Mouse (Mus musculus): Measurements from ENCODE around the gene Myof.
A peak's percentile ranks its signal among the peaks of the same experiment; 100 is the strongest.

The Myof gene

DNA sequence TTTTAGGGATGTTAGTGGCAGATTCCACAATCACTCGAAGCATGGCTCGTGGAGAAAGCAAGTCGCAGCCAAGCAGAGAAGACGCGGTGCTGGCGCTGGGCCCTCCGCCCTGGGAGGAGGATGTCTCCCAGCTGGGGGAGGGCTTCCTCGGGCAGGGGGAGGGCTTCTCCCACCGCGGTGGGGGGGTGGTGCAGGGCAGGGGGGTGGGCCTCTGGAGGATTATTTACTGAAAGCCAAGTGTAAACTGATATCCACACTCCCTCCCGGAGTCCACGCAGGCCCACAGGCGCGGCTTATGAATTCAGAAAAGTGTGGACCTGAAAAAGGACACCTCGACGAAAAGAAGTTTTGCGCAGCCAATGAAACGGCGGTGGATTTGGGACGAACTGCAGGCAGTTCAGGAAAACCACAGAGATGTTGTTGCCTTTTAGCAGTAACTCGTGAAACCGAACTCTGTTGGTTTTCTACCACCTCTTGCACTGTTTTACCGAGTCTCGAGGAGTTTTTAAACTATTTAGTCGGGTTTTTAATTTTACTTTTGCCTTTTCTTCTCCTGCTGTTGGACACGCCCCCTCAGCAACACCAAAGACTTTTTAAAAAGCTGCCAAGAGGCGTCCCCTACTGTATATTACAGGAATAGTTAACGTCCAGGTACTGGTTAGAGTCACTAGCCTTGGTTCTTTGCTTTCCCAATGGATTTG is at the start of gene Myof:
TSS of gene Myof (minus strand) at position 297 of the 701 bp plus-strand sequence.
- DNase-seq (ENCODE audit: low spot score in 2 of 2), result peak in 1 of 2 experiments; percentile 31

DNA sequence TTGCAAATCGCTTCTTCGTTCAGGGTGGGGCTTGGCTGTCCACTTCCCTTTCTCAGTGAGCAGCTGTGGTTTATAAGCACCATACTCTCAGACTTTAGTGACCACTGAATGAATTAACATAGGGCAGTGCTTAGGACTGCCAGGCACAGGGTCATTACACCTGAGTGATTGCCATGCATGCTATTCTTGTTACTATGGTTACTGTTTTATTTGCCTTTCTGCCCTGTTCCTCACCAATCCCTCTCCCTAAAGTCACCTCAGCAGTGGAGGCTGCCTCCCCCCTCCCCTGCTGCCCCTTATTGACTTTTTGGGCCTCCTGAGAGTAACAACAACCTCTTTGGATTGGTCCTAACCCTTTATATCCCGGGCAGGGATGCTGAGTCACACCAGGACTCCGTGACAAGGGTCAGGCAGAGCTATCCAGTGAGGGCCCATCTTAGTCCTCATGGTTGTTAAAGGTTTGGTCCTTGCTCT is 48.2 kb upstream of the Myof start:
- no peak for DNase-seq (ENCODE audit: low spot score in 2 of 2)

DNA sequence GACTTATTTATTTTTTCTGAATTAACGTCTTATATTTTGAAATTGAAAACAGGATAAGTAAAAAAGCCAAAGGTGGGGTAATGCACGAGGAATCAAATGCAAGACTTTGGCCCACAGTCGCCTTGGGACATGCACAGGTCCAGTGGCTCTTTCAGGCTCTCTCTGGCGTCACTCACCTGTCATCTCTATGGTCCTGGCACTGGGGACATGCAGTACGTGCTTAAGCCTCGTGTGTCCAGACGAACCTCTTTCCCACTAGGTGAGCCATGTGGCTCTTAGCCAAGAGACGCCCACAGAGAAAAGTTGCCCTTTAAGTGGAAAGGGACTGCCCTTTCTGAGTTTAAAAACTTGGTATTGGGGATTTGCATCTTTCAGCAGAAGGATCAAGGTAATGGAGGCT is 46.0 kb upstream of the Myof start:
- DNase-seq (ENCODE audit: low spot score in 2 of 2), result no peak

DNA sequence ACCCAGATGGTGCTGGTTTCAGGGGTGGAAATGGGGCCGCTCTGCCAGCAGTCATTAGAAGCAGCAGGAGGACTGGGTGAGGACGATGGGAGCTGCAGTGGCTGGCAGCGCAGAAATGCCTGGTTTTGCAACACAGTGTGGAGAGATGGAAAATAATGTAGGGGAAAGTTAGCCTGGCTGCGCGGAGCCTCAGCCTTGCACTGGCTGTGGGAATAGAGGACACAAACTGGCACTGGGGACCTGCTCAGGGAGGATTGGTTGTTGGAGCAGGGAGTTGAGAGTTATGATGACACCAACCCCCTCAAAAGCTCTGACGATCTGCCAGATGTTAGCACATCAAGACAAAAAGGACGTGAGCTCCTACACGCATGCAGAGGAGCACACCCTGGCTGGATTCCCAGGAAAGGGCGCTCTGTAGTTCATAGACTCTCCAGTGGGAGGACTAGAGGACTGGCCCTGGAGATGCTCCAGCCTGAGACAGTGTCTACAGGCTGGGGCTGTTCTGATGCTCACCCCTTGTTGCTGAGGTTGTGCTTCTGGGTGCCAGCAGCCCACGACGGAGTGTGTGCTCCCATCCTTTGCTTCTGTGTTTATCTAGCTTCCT is 43.7 kb upstream of the Myof start:
- no peak for DNase-seq (ENCODE audit: low spot score in 2 of 2)

DNA sequence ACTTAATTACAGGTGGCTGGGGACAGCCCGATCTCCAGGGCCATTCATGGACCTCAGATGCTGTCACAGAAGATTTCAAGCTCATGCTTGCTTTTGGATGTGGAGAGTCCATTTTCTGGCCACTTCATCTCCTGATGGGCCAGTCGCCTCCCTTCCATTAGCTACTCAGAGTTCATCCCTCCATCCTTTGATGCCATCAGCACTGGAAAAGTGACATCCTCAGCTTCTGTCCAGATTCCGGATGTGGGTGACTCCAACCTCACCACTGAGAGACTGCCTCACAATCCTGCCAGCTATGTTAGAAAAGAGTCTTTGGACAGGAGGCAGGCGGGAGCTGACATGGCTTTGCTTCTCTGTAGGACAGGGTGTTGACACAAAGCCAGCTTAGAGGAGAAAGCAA is 42.5 kb upstream of the Myof start:
- DNase-seq (ENCODE audit: low spot score in 2 of 2), result no peak

DNA sequence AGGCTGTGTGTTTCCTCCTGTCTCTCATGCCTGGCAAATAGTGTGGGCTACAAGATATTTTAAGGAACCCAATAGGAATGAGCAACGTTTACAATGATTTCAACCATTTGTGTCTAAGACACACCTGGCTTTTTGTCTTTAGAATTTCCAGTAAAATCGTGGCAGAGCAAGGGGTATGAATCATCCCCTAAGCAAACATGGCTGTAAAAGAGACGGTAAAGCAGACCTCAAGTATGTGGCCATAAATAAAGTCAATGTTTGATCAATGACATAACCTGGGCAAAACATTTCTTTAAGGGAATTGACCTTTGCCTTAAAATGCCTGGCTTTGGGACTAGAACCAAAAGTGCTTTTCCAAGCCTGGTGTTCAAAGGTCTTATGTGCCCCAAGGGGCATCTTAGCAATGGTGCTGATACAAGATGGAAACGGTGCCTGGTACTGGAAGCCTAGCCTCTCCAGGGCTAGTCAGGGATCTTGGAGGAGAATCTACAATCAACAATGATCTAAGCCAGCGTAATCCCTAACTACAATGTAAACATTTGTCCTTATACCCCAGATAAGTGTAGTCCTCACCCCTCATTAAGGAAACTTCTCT is 39.7 kb upstream of the Myof start:
- DNase-seq (ENCODE audit: low spot score in 2 of 2), result no peak

DNA sequence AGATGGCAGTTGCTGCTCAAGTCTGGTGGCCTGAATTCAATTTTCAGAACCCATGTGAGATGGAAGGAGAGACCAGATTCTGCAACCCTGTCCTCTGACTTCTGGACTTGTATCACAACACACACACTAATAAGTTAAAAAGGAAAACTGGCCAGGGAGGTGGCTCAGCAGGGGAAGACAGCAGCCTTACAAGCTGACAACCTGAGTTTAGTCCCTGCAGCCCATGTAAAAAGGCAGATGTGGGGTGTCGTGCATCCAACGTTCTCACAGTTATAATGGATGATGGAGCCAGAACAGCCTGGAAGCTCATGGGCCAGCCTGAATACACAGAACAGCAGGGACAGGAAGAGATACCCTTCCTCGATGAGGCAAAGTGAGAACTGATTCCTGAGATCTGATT is 38.0 kb upstream of the Myof start:
- DNase-seq (ENCODE audit: low spot score in 2 of 2), result no peak

DNA sequence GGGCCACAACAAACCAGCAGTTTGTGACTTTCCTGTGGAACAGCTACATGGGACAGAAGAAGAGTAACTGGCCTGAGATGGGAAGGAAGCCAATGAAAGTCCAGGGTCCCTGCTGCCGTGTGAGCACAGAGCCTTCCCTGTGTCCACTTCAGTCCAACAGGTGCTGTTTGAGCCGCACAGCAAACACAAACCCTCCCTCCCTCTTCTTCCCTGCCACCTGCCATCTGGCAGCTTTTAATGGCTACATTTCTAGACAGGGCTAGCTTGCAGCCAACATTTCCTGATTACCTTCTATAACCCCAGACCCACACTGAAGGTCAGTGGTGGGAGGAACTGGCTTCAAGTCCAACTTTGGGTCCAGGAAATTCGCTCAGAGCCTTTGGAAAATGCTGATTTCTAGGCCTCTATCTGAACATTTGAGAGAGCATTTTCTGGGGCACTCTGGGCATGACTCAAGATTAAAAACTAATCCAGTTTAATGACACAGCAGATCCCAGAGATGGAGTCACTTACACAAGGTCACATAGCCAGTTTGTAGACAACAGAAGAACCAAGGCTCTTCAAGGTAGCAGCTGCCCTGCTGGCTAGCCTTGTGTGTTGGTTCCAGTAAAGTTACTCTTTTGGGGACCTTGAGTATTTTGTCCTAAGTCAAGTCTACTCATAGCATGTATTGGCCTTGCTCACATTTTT is 34.6 kb upstream of the Myof start:
- DNase-seq (ENCODE audit: low spot score in 2 of 2), result no peak

DNA sequence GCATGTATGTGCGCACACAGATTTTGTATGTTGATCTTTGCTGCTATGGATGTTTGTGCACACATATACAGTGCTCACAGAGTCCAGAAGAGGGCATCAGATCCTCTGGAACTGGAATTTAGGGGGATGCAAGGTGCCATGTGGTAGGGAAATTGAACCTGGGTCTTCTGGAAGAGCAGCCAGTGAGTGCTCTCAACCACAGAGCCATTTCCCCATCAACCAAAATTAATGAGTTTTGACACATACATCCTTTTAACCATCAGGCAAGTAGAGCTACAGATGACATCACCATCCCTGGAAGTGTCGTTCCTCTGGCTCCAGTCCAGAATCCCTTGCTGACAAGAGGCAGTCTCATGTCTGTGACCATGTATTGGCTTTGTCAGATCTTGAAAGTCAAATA is 32.9 kb upstream of the Myof start:
- DNase-seq (ENCODE audit: low spot score in 2 of 2), result no peak

DNA sequence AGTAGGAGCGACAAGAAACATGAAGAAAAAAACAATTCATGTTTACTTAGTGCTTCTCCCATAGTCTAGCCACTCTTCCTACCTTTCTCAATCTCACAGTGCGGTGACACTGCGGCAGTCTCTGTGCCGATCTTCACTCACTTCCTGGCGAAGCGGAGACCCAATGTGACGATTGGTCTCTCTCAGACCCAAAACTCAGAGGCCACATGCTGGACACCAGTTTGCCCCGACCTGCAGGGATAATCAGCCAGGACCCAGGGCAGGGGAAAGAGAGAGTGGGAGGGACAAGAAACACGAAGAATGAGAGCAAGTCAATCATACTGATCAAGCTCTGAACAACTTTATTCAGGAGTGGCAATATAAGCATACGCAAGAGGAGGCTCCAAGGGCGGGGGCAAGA is 31.7 kb upstream of the Myof start:
- no peak for DNase-seq (ENCODE audit: low spot score in 2 of 2)

DNA sequence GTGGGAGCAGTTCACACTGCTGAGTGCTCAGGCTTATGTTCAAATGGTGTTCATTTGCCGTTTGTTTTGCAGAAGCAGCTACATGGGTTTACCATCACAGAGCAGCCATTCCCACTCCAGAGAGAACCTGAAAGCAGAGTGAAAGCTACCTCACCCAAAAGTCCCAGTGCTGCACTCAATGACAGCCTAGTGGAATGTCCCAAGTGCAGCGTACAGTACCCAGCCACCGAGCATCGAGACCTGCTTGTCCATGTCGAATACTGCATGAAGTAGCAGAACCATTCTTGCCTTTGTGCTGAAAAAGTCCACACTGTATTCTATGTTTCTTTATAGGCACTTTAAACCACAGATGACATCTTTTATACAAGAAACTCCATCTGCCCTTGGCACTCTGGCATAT is 29.8 kb upstream of the Myof start:
- DNase-seq (ENCODE audit: low spot score in 2 of 2), result no peak

DNA sequence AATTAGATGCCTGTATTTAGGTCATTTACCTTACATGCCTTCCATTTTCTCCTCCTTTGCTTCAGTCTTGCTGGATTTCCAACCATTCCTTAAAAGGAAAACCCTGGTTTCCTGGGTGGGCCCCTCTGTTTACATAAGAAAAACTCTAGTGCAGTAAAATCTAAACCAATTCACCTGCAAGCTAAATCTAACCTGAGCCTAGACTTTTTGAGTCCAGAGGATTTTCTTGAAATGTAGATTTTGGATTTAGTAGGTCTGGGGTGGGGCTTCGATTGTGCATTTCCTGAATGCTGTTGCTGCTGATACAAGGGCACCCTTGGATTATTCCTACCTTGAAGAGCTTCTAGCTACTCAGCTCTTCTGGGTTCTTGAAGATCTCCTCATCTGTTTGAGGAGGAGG is 20.7 kb upstream of the Myof start:
- DNase-seq (ENCODE audit: low spot score in 2 of 2), result no peak

DNA sequence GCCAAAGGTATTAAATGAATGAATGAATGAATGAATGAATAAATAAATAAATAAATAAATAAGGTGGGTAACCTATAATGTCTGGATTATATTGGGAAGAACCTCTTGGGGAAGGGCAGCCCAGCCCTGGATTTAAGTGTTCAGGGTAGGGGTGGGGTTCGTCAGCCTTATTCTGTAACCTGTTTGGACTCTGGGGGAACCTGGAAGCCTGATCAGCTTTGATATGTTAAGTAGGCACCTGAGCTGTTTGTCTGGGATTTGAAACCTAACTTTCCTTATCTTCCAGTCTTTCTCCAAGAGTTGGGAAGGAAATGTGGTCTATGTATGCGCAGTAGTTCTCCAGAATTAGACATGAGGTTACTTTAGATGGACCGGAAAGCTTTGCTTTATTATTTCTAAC is 19.8 kb upstream of the Myof start:
- DNase-seq (ENCODE audit: low spot score in 2 of 2), result no peak

DNA sequence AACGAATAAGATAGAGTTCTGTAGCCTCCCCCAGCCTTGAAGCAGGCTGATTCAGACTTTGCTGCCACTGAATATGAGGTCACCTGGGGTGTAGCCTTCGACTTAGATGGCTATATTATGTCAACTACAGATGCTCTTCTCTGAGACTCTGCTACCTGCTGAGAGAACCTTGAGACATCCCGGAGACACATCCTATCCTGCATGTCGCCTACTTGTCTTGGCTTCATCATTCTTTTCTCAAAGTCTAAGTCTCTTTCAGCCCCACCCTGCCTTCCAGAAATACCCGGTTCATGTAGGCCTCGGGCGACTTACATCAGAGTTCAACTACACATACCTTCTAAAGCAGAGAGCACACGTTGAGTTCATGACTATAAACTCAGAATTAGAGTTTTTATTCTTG is 13.6 kb upstream of the Myof start:
- DNase-seq (ENCODE audit: low spot score in 2 of 2), result no peak

DNA sequence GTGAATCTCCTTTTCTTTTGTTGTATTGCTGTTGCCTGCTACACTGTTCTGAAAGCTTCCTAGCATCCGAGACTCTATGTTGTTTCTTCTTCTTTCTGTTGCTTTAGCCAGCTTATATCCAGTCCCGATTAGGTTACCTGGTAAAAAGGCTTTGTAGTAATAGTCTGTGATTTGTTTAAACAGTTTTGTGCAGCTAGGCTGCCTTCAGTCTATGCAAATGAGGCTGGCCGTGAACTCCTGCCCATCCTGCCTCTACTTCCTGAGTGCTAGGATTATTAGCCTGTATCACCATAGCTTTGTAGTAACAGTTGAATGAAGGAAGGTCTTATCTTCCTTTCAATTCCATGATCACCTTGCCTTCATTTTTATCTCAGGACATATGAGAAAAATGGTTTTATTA is 12.9 kb upstream of the Myof start:
- DNase-seq (ENCODE audit: low spot score in 2 of 2), result no peak

DNA sequence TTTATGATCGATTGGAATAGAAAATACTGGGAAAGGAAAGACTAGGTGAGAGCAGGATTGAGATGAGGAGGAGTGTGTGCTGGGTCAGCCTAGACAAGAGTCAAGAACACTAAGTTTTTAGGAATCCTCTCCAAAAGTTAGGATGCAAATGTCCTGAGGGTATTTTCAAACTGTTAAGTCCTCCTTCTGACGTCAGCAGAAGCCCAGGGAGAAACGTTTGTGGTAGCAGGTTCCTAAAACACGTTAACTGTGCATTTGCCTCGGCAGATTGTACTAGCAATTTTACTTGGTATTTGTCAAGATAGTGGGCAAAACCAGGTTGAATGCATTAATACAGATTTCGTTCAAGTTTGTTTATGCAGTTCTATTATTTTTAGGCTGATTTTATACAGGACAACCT is 12.4 kb upstream of the Myof start:
- DNase-seq (ENCODE audit: low spot score in 2 of 2), result no peak

DNA sequence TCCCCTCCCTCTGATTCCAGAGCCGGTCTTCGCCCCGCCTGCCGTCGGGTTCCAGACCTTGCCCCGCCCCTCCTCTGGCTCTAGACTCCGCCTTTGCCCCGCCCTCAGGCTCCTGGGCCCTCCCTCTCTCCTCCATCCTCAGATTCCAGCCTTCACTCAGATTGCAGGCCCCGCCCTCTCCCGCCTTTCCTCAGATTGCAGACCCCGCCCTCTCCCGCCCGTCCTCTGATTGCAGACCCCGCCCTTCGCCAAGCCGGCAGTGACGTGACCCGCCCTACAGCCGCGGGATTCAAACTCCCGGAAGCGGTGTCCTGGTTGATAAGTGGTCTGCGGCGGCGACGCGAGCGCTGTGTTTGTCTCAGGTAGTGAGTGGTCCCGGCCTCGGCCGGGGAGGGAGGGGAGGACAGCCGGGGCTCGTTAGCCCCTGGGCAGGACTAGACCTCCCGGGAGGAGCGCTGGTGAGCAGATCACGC is 11.4 kb upstream of the Myof start, which contains the start of gene Cep55:
TSS of gene Cep55 (plus strand) at position 292 of the 473 bp plus-strand sequence.
- DNase-seq (ENCODE audit: low spot score in 2 of 2), result peak; percentile 94 to 96

DNA sequence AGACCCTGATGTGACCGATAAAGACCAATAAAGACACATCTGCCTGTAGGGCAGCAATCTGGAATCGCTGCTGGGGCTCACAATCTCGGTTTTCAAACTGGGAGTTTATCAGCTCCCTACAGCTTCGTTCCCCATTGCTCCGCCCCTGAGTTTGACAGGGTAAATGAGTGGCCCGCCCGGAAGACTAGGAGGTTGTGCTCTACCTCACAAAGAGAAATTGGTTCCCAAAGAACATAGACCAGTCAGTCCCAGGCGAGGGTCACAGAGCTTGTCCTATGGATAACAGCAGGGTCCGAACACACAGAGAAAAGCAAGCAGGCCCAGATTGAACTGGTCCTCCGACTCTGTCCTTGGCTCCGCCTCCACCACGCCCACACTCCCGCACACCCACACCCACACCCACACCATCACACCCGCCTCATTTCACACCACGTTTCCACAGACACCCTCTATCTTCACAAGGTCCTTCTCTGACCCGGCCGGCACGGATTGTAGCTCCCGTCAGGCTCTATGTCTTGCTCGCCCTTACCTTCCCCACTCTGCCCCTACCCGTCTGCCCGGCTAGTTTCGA is 10.9 kb upstream of the Myof start:
- peak in 1 of 2 experiments; percentile 64 for DNase-seq (ENCODE audit: low spot score in 2 of 2)

DNA sequence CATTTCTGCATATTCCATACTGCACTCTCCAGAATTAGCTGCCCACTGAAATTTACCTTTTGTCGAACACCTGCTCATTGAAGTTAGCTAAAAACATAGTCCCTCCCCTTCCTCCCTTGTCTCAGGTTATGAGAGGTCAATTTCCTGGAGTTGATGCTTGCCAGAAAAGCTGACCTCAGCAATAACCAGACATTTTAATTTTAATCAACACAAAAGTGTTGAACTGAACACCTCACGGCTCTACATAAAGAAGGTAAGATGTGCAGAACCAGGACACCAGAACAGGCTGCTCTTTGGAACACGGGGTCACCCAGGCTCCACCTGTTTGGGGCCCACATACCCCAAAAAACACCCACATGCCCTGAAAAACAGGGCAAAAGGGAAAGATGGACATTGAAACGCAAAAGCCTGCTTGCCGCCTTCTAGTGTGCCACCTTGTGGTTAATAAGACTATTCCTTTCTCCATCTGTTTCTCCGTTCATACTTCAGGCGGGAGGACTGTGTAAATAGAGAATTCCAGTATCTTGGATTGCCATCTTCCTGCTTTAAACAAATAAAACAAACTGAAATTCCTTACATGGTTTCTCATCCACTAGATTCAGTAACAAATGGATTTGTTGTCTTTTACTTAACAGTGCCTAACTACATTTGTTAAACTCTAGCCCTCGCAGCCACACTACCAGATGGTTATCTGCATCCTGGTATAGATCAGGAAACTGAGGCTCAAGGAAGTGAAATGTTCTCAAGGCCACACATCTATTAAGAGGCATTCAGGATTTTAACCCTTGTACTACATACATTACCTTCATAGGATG is 10.1 kb upstream of the Myof start:
- DNase-seq (ENCODE audit: low spot score in 2 of 2), result no peak

DNA sequence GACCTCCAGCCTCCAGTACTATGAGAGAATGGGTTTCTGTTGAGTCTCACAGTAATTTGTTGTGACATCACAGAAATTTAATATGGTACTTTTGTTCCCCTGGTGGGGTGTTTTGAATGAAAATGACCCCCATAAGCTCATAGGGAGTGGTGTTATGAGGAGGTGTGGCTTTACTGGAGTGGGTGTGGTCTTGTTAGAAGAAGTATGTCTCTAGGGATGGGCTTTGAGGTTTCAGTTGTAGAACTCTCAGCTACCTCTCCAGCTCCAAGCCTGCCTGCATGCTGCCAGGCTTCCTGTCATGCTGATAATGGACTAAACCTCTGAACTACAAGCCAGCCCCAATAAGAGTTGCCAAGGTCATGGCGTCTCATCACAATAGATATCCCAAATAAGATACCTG is 6.3 kb upstream of the Myof start:
- DNase-seq (ENCODE audit: low spot score in 2 of 2), result no peak

DNA sequence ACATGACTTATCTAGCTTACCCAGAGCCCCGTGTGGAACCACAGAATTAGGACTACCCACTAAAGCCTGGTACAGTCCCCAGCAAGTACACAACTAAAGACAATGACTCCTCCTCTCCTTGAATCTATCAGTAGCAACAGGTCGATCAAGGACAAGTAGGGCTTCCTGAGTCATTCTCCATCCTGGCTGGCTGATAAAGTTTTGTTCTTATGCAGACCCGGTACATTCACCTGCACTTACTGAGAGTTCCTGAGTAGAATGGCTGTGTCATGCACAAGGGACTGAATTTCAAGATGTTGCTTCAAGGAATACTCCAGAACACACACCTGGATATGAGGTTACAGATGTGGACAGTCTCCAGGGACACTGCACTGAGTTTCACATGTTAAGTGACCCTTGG is 1.8 kb upstream of the Myof start:
- no peak for DNase-seq (ENCODE audit: low spot score in 2 of 2)
